Mouse (Mus musculus): Measurements from ENCODE around the gene Mettl5. TPM values are rescaled to one million over a fixed set of nuclear protein-coding genes. Genes with fewer than 3 reads are reported as not detected.

The Mettl5 gene
- polyA plus RNA-seq (2017; shearing (Covaris generic)) = 21.3 TPM

GRCm38 (mm10) chr2:69885451-69886305 lies at the start of gene Mettl5:
Mettl5 (minus strand) TSS chr2:69885615.

GRCm38 (mm10) chr2:69897039-69897617 lies 11.7 kb upstream of the Mettl5 start, which contains the start of gene Ubr3:
Ubr3 (plus strand) TSS chr2:69897246.

DNA sequence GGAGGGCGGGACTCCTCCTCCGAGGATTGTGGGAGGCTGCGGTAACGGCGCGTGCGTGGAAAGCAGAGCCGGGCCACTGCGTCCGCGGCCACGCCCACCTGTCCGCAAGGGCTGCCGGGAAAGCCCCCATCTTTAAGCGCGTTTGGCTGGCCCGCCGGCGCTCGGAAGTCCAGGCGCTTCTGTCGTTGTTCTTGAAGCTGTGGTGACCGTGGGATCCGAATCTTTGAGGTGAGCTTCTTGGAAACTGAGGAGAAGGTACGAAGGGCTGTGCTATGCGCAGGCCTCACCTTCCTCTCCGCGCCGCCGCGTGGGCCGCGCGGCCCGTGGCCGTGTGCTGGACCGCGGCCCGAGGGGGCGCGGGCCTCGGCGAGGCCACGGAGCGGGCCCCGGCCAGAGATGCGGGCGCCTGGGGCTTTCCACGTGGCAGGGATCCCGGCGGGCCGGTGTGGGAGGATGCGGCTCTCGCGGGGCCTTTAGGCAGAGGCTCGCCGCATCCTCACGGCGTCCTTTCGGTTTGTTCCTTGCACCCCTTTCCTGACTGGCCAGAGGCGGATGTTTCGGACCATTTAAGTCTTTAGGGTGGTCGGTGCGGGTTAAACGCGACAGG lies 23.8 kb downstream of the Mettl5 start, which contains the start of gene Ssb:
Gene Ssb, plus strand, starts transcription at position 78 of the 607 bp plus-strand sequence.

GRCm38 (mm10) chr2:69821711-69822110 lies 63.7 kb downstream of the Mettl5 start, which contains the start of gene Klhl23:
Klhl23 (plus strand) TSS chr2:69821944.

Other genes with a start within 250 kb of the Mettl5 start
- gene Bbs5, start 238.4 kb downstream of the Mettl5 start, polyA plus RNA-seq (2017; shearing (Covaris generic)) = not detected
- not detected for gene Klhl41, start 215.5 kb downstream of the Mettl5 start, polyA plus RNA-seq (2017; shearing (Covaris generic))
- 10.2 TPM for gene Fastkd1, start 172.1 kb downstream of the Mettl5 start, polyA plus RNA-seq (2017; shearing (Covaris generic))
- 207 TPM for gene Ppig, start 163.1 kb downstream of the Mettl5 start, polyA plus RNA-seq (2017; shearing (Covaris generic))
- gene Ccdc173, start 96.0 kb downstream of the Mettl5 start, polyA plus RNA-seq (2017; shearing (Covaris generic)) = 1.1 TPM
- gene Phospho2, start 96.0 kb downstream of the Mettl5 start, polyA plus RNA-seq (2017; shearing (Covaris generic)) = 32.0 TPM
- not detected for gene Klhl23, start 63.7 kb downstream of the Mettl5 start, polyA plus RNA-seq (2017; shearing (Covaris generic))
- gene Ssb, start 24.1 kb downstream of the Mettl5 start, polyA plus RNA-seq (2017; shearing (Covaris generic)) = 303 TPM
- gene Ubr3, start 11.6 kb upstream of the Mettl5 start, polyA plus RNA-seq (2017; shearing (Covaris generic)) = 36.3 TPM
- gene Myo3b, start 153.5 kb upstream of the Mettl5 start, polyA plus RNA-seq (2017; shearing (Covaris generic)) = 0.20 TPM